Mouse (Mus musculus): ENCODE data around the gene Alox12.

Alox12 gene

GRCm38 (mm10) chr11:70193354-70194285, 61.5 kb downstream of the Alox12 start:
- DNase-seq (ENCODE audit: low read depth, low spot score), result peak; percentile 51

- no peak for DNase-seq (ENCODE audit: low read depth, low spot score)
Observed at GRCm38 (mm10) chr11:70192157-70192556, 63.0 kb downstream of the Alox12 start.

All from mesoderm, embryonic 11.5 days (tissue).